Mouse (Mus musculus): ENCODE measurements around the gene Fbxw21.
"Not testable (repeated sequence)": the region's sequence is repeated elsewhere in the genome, so short reads cannot be mapped to it uniquely, and the experiment has no call there.

Fbxw21 gene

DNA sequence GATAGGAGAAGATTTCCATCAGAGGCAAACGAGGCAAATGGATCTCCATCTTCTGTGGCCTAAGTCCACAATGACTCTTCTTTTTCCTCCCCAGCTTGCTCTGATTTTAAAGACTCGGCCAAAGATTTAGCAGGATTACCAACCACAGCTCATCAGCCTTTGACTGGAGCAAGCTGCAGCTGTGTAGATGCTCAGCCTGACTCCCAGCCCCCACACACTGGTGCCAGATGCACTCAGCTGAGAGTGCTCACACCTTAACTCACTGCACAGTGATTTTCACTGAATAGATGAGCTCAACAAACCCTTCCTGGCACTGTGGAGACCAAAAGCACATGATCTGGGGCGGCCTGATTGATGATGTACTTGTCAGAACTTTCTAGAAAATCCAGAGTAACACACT lies at the start of gene Fbxw21:
Gene Fbxw21 (minus strand): TSS at position 101 of the 400 bp plus-strand sequence.
- no peak for DNase-seq

- DNase-seq, result not testable (repeated sequence)
Measured at GRCm38 (mm10) chr9:109201347-109201746, 39.5 kb upstream of the Fbxw21 start.

DNA sequence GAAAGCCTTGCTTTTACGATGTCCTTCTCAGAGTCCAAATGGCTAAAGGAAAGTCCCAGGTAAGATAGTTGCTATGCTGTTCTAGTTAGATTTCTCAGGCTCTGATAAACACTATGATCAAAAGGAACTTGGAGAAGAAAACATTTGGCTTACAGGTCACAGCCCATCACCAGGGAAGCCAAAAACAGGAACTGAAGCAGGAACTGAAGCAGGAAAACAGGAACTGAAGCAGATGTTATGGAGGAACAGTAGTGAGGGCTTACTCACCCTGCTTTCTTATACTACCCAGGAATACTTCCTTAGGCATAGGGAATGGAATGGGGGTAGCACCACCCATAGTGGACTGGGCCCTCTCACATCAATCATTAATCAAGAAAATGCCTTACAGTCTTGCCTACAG lies 38.5 kb upstream of the Fbxw21 start:
- DNase-seq, result no peak

GRCm38 (mm10) chr9:109199353-109199752 lies 37.5 kb upstream of the Fbxw21 start:
- peak; percentile 5 to 7 for DNase-seq

GRCm38 (mm10) chr9:109195875-109196274 lies 34.0 kb upstream of the Fbxw21 start, which contains the start of gene Fbxw13:
Gene Fbxw13, minus strand, starts transcription at chr9:109195975.
- DNase-seq, result not testable (repeated sequence)

- DNase-seq, result no peak
Measured at GRCm38 (mm10) chr9:109177208-109177607, 15.4 kb upstream of the Fbxw21 start.

- no peak for DNase-seq
Measured at GRCm38 (mm10) chr9:109176301-109176700, 14.5 kb upstream of the Fbxw21 start.

GRCm38 (mm10) chr9:109167316-109167715 lies 5.5 kb upstream of the Fbxw21 start:
- no peak for DNase-seq

GRCm38 (mm10) chr9:109140414-109140813 lies 21.4 kb downstream of the Fbxw21 start:
- peak; percentile 61 to 66 for DNase-seq

- DNase-seq, result no peak
Measured at GRCm38 (mm10) chr9:109130076-109130475, 31.8 kb downstream of the Fbxw21 start.

- peak; percentile 36 to 39 for DNase-seq
Measured at GRCm38 (mm10) chr9:109128211-109128610, 33.6 kb downstream of the Fbxw21 start.

GRCm38 (mm10) chr9:109127076-109127475 lies 34.8 kb downstream of the Fbxw21 start:
- no peak for DNase-seq

DNA sequence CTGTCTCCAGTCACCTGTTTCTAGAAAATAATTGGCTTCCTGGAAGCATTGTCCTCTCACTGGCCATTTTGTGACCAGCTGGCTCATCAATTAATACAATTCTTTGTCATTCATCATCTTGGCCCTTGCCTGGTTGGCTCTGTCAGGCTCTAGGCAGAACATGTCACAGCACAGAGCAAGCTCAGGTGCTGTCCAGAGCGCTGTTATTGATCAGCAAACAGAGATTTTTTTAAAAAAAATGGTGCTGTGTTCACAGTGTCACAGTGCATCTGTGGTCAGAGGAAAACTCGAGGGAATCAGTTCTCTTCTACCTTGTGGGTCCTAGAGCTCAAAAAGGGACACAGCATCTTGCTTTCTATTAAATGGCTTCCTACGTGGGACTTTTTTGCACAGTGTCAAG lies 36.4 kb downstream of the Fbxw21 start:
- no peak for DNase-seq

DNA sequence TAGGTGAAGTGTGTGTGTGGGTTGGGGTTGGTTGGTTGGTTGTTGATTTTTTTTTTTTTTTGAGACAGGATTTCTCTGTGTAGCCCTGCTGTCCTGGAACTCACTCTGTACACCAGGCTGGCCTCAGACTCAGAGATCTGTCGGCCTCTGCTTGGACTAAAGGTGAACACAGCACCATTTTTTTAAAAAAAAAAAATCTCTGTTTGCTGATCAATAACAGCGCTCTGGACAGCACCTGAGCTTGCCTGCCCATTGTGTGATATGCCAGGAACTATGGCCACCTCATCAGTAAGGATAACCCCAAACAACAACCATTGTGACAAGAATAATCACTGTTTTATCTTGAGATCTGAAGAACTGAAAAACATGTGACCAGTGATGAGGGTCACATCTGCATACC lies 36.8 kb downstream of the Fbxw21 start:
- DNase-seq, result no peak

DNA sequence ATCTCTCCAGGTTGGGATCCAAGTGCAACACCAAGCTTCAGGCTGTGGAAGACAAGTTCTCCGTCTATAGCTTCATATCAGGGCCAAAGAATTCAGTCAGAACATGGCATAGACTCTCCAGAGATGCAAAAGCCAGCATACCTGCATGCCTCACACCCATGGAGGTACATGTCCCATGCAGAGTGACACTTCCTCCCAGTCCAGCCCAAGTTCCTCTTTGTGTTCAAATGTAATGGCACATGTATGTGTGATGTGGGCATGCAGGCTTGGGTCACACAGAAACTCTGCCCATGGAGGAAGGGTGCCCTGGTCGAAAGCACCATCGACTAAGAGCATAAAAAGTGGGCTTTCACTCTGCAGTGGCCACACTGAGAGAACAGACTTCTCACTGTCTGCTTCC lies 37.7 kb downstream of the Fbxw21 start:
- no peak for DNase-seq

DNA sequence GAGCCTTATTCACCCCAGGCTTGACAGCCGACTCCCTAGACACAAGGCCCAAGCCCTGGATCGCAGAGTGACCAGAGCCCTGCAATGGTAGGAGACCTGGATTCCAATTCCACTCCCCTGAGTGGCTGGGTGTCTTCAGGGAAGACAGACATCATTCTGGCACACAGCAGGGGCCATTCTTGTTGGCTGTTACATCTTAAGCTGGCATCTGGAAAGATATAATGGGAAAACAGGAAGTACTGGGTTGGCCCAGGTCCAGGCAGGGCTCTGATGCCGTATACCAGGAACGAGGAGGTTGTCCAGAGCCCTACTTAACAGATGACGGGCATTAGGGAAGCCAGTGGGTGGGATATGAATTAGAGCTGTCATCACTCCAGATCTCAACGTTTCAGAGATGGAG lies 38.6 kb downstream of the Fbxw21 start:
- no peak for DNase-seq

GRCm38 (mm10) chr9:109122553-109123085 lies 39.2 kb downstream of the Fbxw21 start:
- DNase-seq, result peak; percentile 61 to 66

DNA sequence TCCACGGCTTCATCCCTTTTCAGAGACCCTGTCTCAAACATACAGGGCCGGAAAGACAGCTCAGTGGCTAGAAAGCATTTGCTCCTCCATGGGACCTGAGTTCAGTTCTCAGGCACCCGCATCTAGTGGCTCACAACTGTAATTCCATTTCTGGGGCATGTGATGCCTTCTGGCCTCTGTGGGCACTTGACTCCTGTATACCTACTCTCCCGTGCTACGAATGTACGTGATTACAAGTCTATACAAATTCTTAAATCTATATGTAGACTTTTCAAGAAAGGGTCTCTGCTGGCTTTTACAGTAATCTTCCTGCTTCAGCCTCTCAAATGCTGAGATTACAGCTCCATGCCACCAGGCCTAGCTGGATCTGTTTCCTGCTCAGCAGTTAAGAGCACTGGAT lies 40.9 kb downstream of the Fbxw21 start:
- DNase-seq, result no peak

- DNase-seq, result no peak
Measured at GRCm38 (mm10) chr9:109119571-109119970, 42.3 kb downstream of the Fbxw21 start.

DNA sequence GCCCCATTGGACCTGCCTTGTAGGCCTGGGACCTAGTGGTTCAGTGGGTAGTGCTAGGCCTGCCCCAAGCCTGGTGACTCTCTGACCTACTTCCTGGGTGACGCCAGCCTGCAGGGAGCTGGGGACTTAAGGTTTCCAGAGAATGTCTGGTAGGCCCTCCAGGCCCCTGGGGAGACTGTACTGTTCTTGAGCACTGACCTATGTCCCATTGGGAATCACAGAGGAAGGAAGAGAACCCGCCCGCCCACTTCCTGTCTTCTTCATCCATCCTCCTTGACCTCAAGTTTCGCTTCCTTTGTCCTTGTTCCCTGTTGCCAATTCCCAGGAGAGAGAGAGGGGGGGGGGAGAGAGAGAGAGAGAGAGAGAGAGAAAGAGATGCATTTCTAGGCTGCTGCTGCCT lies 43.7 kb downstream of the Fbxw21 start:
- no peak for DNase-seq

- no peak for DNase-seq
Measured at GRCm38 (mm10) chr9:109116205-109116604, 45.6 kb downstream of the Fbxw21 start.

DNA sequence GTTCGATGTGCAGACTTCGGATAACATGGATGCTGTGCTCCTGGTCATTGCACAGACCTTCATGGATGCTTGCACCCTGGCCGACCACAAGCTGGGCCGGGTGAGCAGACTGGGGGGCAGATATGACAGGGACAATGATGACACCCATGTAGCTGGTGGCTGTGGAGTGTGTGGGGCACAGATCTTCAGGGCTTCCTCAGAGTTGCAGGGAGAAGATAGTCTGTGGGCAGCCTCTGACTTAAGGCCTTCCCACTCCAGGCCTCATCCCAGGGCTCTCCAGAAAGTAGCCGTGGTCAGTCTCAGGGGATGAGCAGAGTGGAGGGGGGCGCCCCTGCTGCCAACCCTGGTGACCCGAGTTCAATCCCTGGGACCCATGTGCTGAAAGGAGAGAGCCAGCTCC lies 47.0 kb downstream of the Fbxw21 start:
- no peak for DNase-seq

DNA sequence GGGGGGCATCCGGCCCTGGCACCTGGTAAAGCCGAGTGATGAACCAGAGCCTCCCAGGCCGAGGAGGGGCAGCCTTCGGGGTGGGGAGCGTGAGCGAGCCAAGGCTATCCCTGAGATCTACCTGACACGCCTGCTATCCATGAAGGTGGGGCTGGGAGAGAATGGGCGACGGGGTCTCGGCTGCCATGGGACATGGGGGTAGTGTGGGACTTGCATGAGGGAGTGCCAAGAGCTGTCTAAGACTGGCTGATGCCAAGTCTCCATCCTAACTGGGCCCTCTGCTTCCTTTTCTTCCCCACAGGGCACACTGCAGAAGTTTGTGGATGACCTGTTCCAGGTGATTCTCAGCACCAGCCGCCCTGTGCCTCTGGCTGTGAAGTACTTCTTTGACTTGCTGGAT lies 47.6 kb downstream of the Fbxw21 start:
- no peak for DNase-seq

DNA sequence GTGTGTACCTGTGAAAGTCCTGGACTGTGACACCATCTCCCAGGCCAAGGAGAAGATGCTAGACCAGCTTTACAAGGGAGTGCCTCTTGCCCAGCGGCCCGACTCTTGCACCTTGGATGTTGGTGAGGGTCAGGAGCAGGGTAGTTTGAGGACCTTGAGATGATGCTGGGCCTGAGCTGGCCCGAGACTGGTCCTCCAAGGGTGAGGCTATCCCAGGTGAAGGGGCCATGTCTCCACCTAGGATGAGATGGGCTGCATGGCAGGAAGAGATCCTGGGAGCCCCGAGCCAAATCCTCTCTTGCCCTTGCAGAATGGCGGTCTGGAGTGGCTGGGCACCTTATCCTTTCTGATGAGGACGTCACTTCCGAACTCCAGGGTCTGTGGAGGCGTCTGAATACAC lies 48.5 kb downstream of the Fbxw21 start:
- no peak for DNase-seq

DNA sequence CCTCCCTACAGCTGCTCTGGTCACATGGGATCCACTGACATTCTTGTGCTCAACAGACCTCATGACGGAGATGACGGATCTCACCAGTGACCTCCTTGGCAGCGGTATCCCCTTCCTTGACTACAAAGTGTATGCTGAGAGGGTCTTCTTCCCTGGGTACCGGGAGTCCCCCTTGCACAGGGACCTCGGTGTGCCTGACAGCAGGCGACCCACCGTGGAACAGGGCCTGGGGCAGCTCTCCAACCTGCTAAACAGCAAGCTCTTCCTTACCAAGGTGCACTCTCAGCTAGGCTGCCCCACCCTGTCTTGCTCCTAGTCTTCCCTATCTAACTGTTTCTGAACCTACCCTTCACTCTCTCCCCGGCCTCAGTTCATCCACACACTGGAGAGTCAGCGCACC lies 50.2 kb downstream of the Fbxw21 start:
- DNase-seq, result no peak

DNA sequence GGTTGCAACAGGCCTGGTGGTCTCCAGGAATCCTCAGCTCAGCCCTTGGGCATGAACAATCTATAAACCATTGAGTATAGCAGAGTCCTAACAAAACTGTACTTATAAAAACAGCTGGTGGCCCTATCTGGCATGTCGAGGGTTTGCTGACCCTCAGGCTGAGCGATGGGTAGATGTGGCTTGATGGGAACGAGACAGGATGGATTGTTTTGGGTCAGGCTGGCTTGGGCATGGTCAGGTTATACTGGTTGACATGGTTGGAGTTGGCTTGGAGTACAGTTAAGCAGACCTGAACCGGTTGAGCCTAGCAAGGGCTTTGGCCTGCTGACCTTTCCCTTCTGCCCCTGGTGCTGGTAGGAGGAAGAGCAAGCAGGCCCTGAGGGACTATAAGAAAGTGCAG lies 50.7 kb downstream of the Fbxw21 start:
- DNase-seq, result no peak

Measured in B cell, adult 2 months (primary cell).